In the genomic region with DNA sequence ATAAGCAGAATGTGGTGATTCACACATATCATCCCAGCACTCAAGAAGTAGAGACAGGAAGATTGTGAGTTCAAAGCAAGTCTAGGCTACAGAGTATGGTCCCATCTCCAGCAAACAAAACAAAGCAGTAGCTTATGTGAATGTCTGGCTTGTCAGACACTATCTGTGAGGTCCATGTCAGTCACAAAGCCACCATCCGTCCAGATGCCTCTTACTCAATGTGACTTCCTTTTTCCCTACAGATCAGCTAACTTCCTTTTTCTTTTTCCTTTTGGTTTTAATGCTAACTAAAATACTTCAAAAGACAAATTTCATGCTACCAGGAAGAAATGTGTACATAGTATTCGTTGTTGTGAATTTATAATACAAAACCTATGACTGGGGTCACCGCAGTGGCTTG, we compare ENCODE assay signal across 21 mouse cellular contexts. TPM values are rescaled to one million over a fixed set of nuclear protein-coding genes. Genes with fewer than 3 reads are reported as not detected.
DNase-seq lines count a peak whose midpoint lies in the region; ATAC-seq and TF ChIP-seq lines count a peak whose summit lies in the region.
"Had no signal": no experiment of that assay in that cellular context is flagged by ENCODE, and none has a peak within 500 bp of the region (broad histone marks: within the 10 kb centered on the region; RNA-seq: fewer than 3 reads in every experiment).

No protein-coding gene starts in this region.

- TF ChIP-seq POLR2A in kidney, adult 2 months (IDR thresholded peaks at IDR 0.05; ENCODE audit: low read depth, low read length): no peak
- no peak for TF ChIP-seq POLR2A in bone marrow macrophage, adult 2 months (IDR thresholded peaks at IDR 0.05; ENCODE audit: borderline replicate concordance, low read depth, low read length)

- H3K27ac ChIP-seq in kidney, embryonic 15.5 days: peak overlapping the region; percentile 52; the same call in 1 of the 2 replicates
- H3K27ac ChIP-seq in kidney, adult 2 months (ENCODE audit: insufficient read depth, low read depth, low read length): no peak overlapping the region
- H3K27ac ChIP-seq in bone marrow macrophage, adult 2 months (ENCODE audit: insufficient read depth, low read depth, low read length): peak overlapping the region; percentile 91
- no peak overlapping the region for H3K27ac ChIP-seq in hindbrain, embryonic 10.5 days
- H3K27ac ChIP-seq in midbrain, embryonic 13.5 days: no peak overlapping the region
- H3K27ac ChIP-seq: hindbrain, embryonic 12.5 days had no signal

- peaks cover 50% of the 10 kb centered on the region for H3K4me1 ChIP-seq in kidney, embryonic 15.5 days
- H3K4me1 ChIP-seq in kidney, adult 2 months (ENCODE audit: control insufficient read depth, insufficient read depth, low read length): peaks cover 23% of the 10 kb centered on the region
- H3K4me1 ChIP-seq in bone marrow macrophage, adult 2 months (ENCODE audit: control insufficient read depth, insufficient read depth, low read length): peaks cover 69% of the 10 kb centered on the region
- H3K4me1 ChIP-seq in hindbrain, embryonic 10.5 days (replicated peaks): 0 out of 2 replicates have a peak, but pooled peaks cover 5% of the 10 kb centered on the region
- 0 out of 2 replicates have a peak, but pooled peaks cover 3% of the 10 kb centered on the region for H3K4me1 ChIP-seq in midbrain, embryonic 13.5 days (replicated peaks)
- H3K4me1 ChIP-seq: hindbrain, embryonic 12.5 days had no signal

- WGBS in kidney, embryonic 15.5 days: 80% methylated on average over 3 of the region's 3 CpGs
- 74% methylated on average over 3 of the region's 3 CpGs for WGBS in kidney, adult 2 months
- whole genome bisulfite sequencing in hindbrain, embryonic 10.5 days: 88% methylated on average over 3 of the region's 3 CpGs
- WGBS in midbrain, embryonic 13.5 days: 86% methylated on average over 3 of the region's 3 CpGs

- H3K4me3 ChIP-seq in kidney, embryonic 15.5 days (replicated peaks): no peak overlapping the region
- H3K4me3 ChIP-seq in kidney, adult 2 months (ENCODE audit: insufficient read depth, low read depth, low read length): no peak overlapping the region
- H3K4me3 ChIP-seq in bone marrow macrophage, adult 2 months (ENCODE audit: insufficient read depth, low read length): no peak overlapping the region
- no peak overlapping the region for H3K4me3 ChIP-seq in hindbrain, embryonic 10.5 days
- H3K4me3 ChIP-seq in midbrain, embryonic 13.5 days (replicated peaks): no peak overlapping the region
- H3K4me3 ChIP-seq: hindbrain, embryonic 12.5 days had no signal

- H3K9me3 ChIP-seq in kidney, embryonic 15.5 days (replicated peaks): no peaks in the 10 kb centered on the region
- H3K9me3 ChIP-seq in hindbrain, embryonic 10.5 days: no peaks in the 10 kb centered on the region
- no peaks in the 10 kb centered on the region for H3K9me3 ChIP-seq in midbrain, embryonic 13.5 days
- H3K9me3 ChIP-seq: hindbrain, embryonic 12.5 days had no signal

- no peak for TF ChIP-seq CTCF in kidney, adult 2 months (conservative IDR thresholded peaks at IDR 0.05; ENCODE audit: insufficient read depth, insufficient read length, low read depth, low read length)
- no peak for TF ChIP-seq CTCF in bone marrow macrophage, adult 2 months (IDR thresholded peaks at IDR 0.05; ENCODE audit: low read depth, low read length)

- H3K4me2 ChIP-seq in kidney, embryonic 15.5 days: no peak overlapping the region
- no peak overlapping the region for H3K4me2 ChIP-seq in midbrain, embryonic 13.5 days (replicated peaks)
- H3K4me2 ChIP-seq: hindbrain, embryonic 12.5 days had no signal

- H3K9ac ChIP-seq in kidney, embryonic 15.5 days: no peak overlapping the region
- no peak overlapping the region for H3K9ac ChIP-seq in midbrain, embryonic 13.5 days (replicated peaks)
- H3K9ac ChIP-seq: hindbrain, embryonic 12.5 days had no signal

- no peak for DNase-seq in kidney, adult 2 months
- peak; percentile 66 for DNase-seq in 416B (ENCODE audit: low read depth)
- DNase-seq in left cerebral cortex, adult 18-20 months (ENCODE audit: low spot score in 2 of 2): no peak
- DNase-seq in hindbrain, embryonic 10.5 days (ENCODE audit: low spot score): no peak
- DNase-seq: adrenal gland, postnatal 10 days; cerebellum, adult 9-11 months; layer of hippocampus, postnatal 36 days; lung, adult 2 months; midbrain, embryonic 14.5 days; thymus, adult 18-20 months had no signal

- no peak for ATAC-seq in kidney, embryonic 15.5 days (replicated peaks; ENCODE audit: low FRiP score)
- peak; percentile 70 for ATAC-seq in megakaryocyte, adult 5-6 weeks (ENCODE audit: poor library complexity, severe bottlenecking)
- ATAC-seq in midbrain, embryonic 13.5 days: no peak
- ATAC-seq: forebrain, embryonic 14.5 days had no signal

- H3K27me3 ChIP-seq in kidney, embryonic 15.5 days: no peaks in the 10 kb centered on the region
- no peaks in the 10 kb centered on the region for H3K27me3 ChIP-seq in kidney, adult 2 months (replicated peaks; ENCODE audit: control insufficient read depth, insufficient read depth, low read length)
- no peaks in the 10 kb centered on the region for H3K27me3 ChIP-seq in hindbrain, embryonic 10.5 days (ENCODE audit: insufficient read depth, poor library complexity, severe bottlenecking)
- H3K27me3 ChIP-seq in midbrain, embryonic 13.5 days: no peaks in the 10 kb centered on the region
- H3K27me3 ChIP-seq: hindbrain, embryonic 12.5 days had no signal

- H3K36me3 ChIP-seq in kidney, embryonic 15.5 days: no peaks in the 10 kb centered on the region
- no peaks in the 10 kb centered on the region for H3K36me3 ChIP-seq in kidney, adult 2 months (ENCODE audit: control insufficient read depth, insufficient read depth, low read length)
- peaks cover 4% of the 10 kb centered on the region; the same call in 1 of the 2 replicates for H3K36me3 ChIP-seq in hindbrain, embryonic 10.5 days
- no peaks in the 10 kb centered on the region for H3K36me3 ChIP-seq in midbrain, embryonic 13.5 days
- H3K36me3 ChIP-seq: hindbrain, embryonic 12.5 days had no signal

RNA-seq across cellular contexts. Expression of a gene that starts 20.5 kb away (rescaled TPM):
- polyA plus RNA-seq in kidney, embryonic 15.5 days (2015; fragmentation: Nextera tagmentation; extraction: Ambion mirVana): 4.1 and 4.9 TPM in 2 replicates
- polyA plus RNA-seq in kidney, adult 2 months (2012; rRNA removed): 0.65 and 1.7 TPM in 2 replicates
- polyA plus RNA-seq in bone marrow macrophage, adult 2 months (2012; ENCODE audit: insufficient read depth, insufficient read length, missing spikeins): 33.0 and 34.1 TPM in 2 replicates
- 39.0 and 39.1 TPM in 2 replicates for total RNA-seq in megakaryocyte, adult 5-6 weeks (2015)
- total RNA-seq in megakaryocyte, adult 5-6 weeks (2017): 33.8 and 36.4 TPM in 2 replicates
- total RNA-seq in left cerebral cortex, adult 18-20 months (2021): 1 to 10 TPM in 1 of 2 experiments, under 1 TPM in 1; 0.68 to 1.0 TPM
- polyA plus RNA-seq in hindbrain, embryonic 10.5 days (2016; fragmentation: Nextera tagmentation; extraction: Ambion mirVana): 2.0 and 2.4 TPM in 2 replicates
- polyA plus RNA-seq in midbrain, embryonic 13.5 days (2015; fragmentation: Nextera tagmentation; extraction: Ambion mirVana): 0.72 and 1.2 TPM in 2 replicates

RNA-seq across cellular contexts. Expression of a gene that starts 49.0 kb away (rescaled TPM):
- polyA plus RNA-seq in kidney, embryonic 15.5 days (2015; fragmentation: Nextera tagmentation; extraction: Ambion mirVana): not detected in 2 replicates
- 0.18 TPM in 1 of 2 replicates, not detected in the other for polyA plus RNA-seq in kidney, adult 2 months (2012; rRNA removed)
- not detected in 2 replicates for polyA plus RNA-seq in bone marrow macrophage, adult 2 months (2012; ENCODE audit: insufficient read depth, insufficient read length, missing spikeins)
- total RNA-seq in megakaryocyte, adult 5-6 weeks (2015): not detected in 2 replicates
- 0.18 TPM in 1 of 2 replicates, not detected in the other for total RNA-seq in megakaryocyte, adult 5-6 weeks (2017)
- total RNA-seq in left cerebral cortex, adult 18-20 months (2021): not detected
- polyA plus RNA-seq in hindbrain, embryonic 10.5 days (2016; fragmentation: Nextera tagmentation; extraction: Ambion mirVana): not detected in 2 replicates
- not detected in 2 replicates for polyA plus RNA-seq in midbrain, embryonic 13.5 days (2015; fragmentation: Nextera tagmentation; extraction: Ambion mirVana)
- total RNA-seq: gastrocnemius, adult 8-10 months; heart, adult 8-10 months had no signal
- polyA plus RNA-seq: C2C12; forebrain, embryonic 14.5 days; hindbrain, embryonic 12.5 days; intestine, embryonic 14.5 days; limb, embryonic 11.5 days; lung, adult 2 months; midbrain, embryonic 14.5 days had no signal

Comparison
In these comparisons a context has a peak if more than half of its experiments do, and no peak if none do; other contexts are left out.
1. H3K27ac ChIP-seq: peak in kidney, embryonic 15.5 days (single experiment) and bone marrow macrophage, adult 2 months (single experiment); none in kidney, adult 2 months (single experiment), hindbrain, embryonic 10.5 days (single experiment) and midbrain, embryonic 13.5 days (single experiment).